Mouse (Mus musculus) frontal cortex, postnatal 36 days (tissue): ENCODE results near the gene E130208F15Rik.

ENCODE experiments used
- DNase-seq, 2 experiments: peaks; one replicate each; pipeline ENCODE4 v3.0.0; 2022; ENCODE audit warnings: low spot score in 2 of 2

The E130208F15Rik gene

GRCm38 (mm10) chr7:30333436-30333835 lies 11.9 kb downstream of the E130208F15Rik start:
- DNase-seq = peak; percentile 77 to 83

GRCm38 (mm10) chr7:30334563-30334962 lies 13.0 kb downstream of the E130208F15Rik start:
- no peak for DNase-seq

GRCm38 (mm10) chr7:30335688-30336087 lies 14.1 kb downstream of the E130208F15Rik start:
- peak in 1 of 2 experiments; percentile 22 for DNase-seq

- peak; percentile 89 to 92 for DNase-seq
These were observed 14.8 kb downstream of the E130208F15Rik start for GRCm38 (mm10) chr7:30336384-30336783.

GRCm38 (mm10) chr7:30339432-30340109 lies 18.0 kb downstream of the E130208F15Rik start:
- DNase-seq = no peak

- DNase-seq = no peak
These were observed 25.3 kb downstream of the E130208F15Rik start for GRCm38 (mm10) chr7:30346635-30347379.

- DNase-seq = peak; percentile 82 to 89
These were observed 26.3 kb downstream of the E130208F15Rik start for GRCm38 (mm10) chr7:30347828-30348227.

- peak; percentile 70 to 77 for DNase-seq
These were observed 31.8 kb downstream of the E130208F15Rik start for GRCm38 (mm10) chr7:30353279-30353822.

GRCm38 (mm10) chr7:30354059-30354458 lies 32.5 kb downstream of the E130208F15Rik start:
- DNase-seq = no peak

- DNase-seq = no peak
These were observed 37.0 kb downstream of the E130208F15Rik start for GRCm38 (mm10) chr7:30358378-30359186.

- DNase-seq = no peak
These were observed 37.8 kb downstream of the E130208F15Rik start for GRCm38 (mm10) chr7:30359276-30359865.

GRCm38 (mm10) chr7:30360028-30360427 lies 38.5 kb downstream of the E130208F15Rik start:
- DNase-seq = no peak

- peak; percentile 58 to 71 for DNase-seq
These were observed 41.3 kb downstream of the E130208F15Rik start, which contains the start of gene Lrfn3 for GRCm38 (mm10) chr7:30362652-30363343. Gene Lrfn3, minus strand, starts transcription at chr7:30362772.

- DNase-seq = no peak
These were observed 41.8 kb downstream of the E130208F15Rik start for GRCm38 (mm10) chr7:30363344-30363738.

GRCm38 (mm10) chr7:30367466-30367865 lies 45.9 kb downstream of the E130208F15Rik start:
- DNase-seq = no peak
